Mouse (Mus musculus) naive thymus-derived CD4-positive, alpha-beta T cell, adult 2 months (primary cell): ENCODE data around the gene Selplg.

ENCODE experiments used
- DNase-seq: peaks from one replicate; pipeline ENCODE4 v3.0.0-alpha.2; 2011; ENCODE audit warnings: low read depth

The Selplg gene

DNA sequence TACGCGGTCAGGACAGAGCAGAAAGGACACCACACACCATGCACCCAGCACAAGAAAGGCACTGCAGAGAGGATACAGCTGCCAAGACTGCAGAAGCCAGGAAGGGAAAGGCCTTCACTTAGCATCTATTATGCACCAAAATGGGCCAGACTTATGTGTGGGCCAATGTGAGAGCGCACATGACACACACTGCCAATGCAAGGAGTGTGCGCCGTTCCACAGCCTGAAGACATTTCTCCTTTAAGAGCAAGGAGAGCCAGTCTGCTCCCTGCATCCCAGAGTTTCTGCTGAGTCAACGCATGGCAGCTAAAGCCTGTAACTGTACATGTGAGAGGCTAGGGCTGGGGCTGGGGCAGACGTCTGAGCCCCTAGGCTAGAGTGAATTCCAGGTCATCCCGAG, 63.6 kb downstream of the Selplg start:
- DNase-seq, result no peak
